Mouse (Mus musculus): ENCODE data around the gene Plk3. TPM values are rescaled to one million over a fixed set of nuclear protein-coding genes. Genes with fewer than 3 reads are reported as not detected.

Gene Plk3
- polyA plus RNA-seq, 1 experiment from 2014 or later: 48.9 TPM

GRCm38 (mm10) chr4:117115592-117115991 is 18.2 kb downstream of the Plk3 start:
- H3K27ac ChIP-seq (ENCODE audit: low read depth, low read length): no peak overlapping the region
- no peak overlapping the region for H3K9ac ChIP-seq (ENCODE audit: low read length)
- H3K9me3 ChIP-seq (ENCODE audit: control insufficient read depth, low read length): no peaks in the 10 kb centered on the region
- peaks cover 3% of the 10 kb centered on the region; the same call in 1 of the 2 replicates for H3K4me1 ChIP-seq (ENCODE audit: control insufficient read depth, insufficient read depth, low read length)
- H3K27me3 ChIP-seq (ENCODE audit: control insufficient read depth, insufficient read depth, low read length): no peaks in the 10 kb centered on the region
- no peak for DNase-seq (ENCODE audit: low spot score)
- ATAC-seq (ENCODE audit: insufficient read depth, low FRiP score, low TSS enrichment): no peak
- H3K36me3 ChIP-seq (ENCODE audit: control insufficient read depth, insufficient read depth, low read length): peaks cover 4% of the 10 kb centered on the region
- H3K4me3 ChIP-seq (ENCODE audit: low read depth, low read length): no peak overlapping the region
- WGBS: 84% methylated on average over 5 of the region's 5 CpGs
- H3K4me2 ChIP-seq (ENCODE audit: low read depth): no peak overlapping the region

GRCm38 (mm10) chr4:117113237-117113636 is 20.5 kb downstream of the Plk3 start:
- Histone ChIP-seq H3K9ac (ENCODE audit: low read length) (no peak overlapping the region), H3K4me3 (ENCODE audit: low read depth, low read length) (no peak overlapping the region), H3K9me3 (ENCODE audit: control insufficient read depth, low read length) (no peaks in the 10 kb centered on the region), H3K4me2 (ENCODE audit: low read depth) (no peak overlapping the region), H3K36me3 (ENCODE audit: control insufficient read depth, insufficient read depth, low read length) (peaks cover 6% of the 10 kb centered on the region), H3K27me3 (ENCODE audit: control insufficient read depth, insufficient read depth, low read length) (no peaks in the 10 kb centered on the region), H3K4me1 (ENCODE audit: control insufficient read depth, insufficient read depth, low read length) (no peaks in the 10 kb centered on the region), H3K27ac (ENCODE audit: low read depth, low read length) (no peak overlapping the region)
- ATAC-seq (ENCODE audit: insufficient read depth, low FRiP score, low TSS enrichment) (no peak), DNase-seq (ENCODE audit: low spot score) (no peak)
- 88% methylated on average over 1 of the region's 1 CpGs for WGBS

- Histone ChIP-seq H3K4me1 (ENCODE audit: control insufficient read depth, insufficient read depth, low read length) (no peaks in the 10 kb centered on the region), H3K9me3 (ENCODE audit: control insufficient read depth, low read length) (no peaks in the 10 kb centered on the region), H3K9ac (ENCODE audit: low read length) (no peak overlapping the region), H3K27ac (ENCODE audit: low read depth, low read length) (no peak overlapping the region), H3K36me3 (ENCODE audit: control insufficient read depth, insufficient read depth, low read length) (peaks cover 8% of the 10 kb centered on the region), H3K27me3 (ENCODE audit: control insufficient read depth, insufficient read depth, low read length) (no peaks in the 10 kb centered on the region), H3K4me3 (ENCODE audit: low read depth, low read length) (no peak overlapping the region), H3K4me2 (ENCODE audit: low read depth) (no peak overlapping the region)
- 91% methylated on average over 11 of the region's 11 CpGs for WGBS
- ATAC-seq (ENCODE audit: insufficient read depth, low FRiP score, low TSS enrichment): no peak
- no peak for DNase-seq (ENCODE audit: low spot score)
Measured at GRCm38 (mm10) chr4:117110985-117111384, 22.8 kb downstream of the Plk3 start.

GRCm38 (mm10) chr4:117110249-117110648 is 23.5 kb downstream of the Plk3 start:
- no peaks in the 10 kb centered on the region for H3K27me3 ChIP-seq (ENCODE audit: control insufficient read depth, insufficient read depth, low read length)
- peaks cover 9% of the 10 kb centered on the region for H3K36me3 ChIP-seq (ENCODE audit: control insufficient read depth, insufficient read depth, low read length)
- 93% methylated on average over 13 of the region's 13 CpGs for WGBS
- no peaks in the 10 kb centered on the region for H3K9me3 ChIP-seq (ENCODE audit: control insufficient read depth, low read length)
- ATAC-seq (ENCODE audit: insufficient read depth, low FRiP score, low TSS enrichment) (no peak), DNase-seq (ENCODE audit: low spot score) (no peak)
- H3K4me3 ChIP-seq (ENCODE audit: low read depth, low read length): no peak overlapping the region
- no peak overlapping the region for H3K27ac ChIP-seq (ENCODE audit: low read depth, low read length)
- no peak overlapping the region; the same call in 1 of the 2 replicates for H3K9ac ChIP-seq (ENCODE audit: low read length)
- no peak overlapping the region for H3K4me2 ChIP-seq (ENCODE audit: low read depth)
- H3K4me1 ChIP-seq (ENCODE audit: control insufficient read depth, insufficient read depth, low read length): no peaks in the 10 kb centered on the region

- H3K4me1 ChIP-seq (ENCODE audit: control insufficient read depth, insufficient read depth, low read length): no peaks in the 10 kb centered on the region
- H3K9ac ChIP-seq (ENCODE audit: low read length): no peak overlapping the region
- no peaks in the 10 kb centered on the region for H3K27me3 ChIP-seq (ENCODE audit: control insufficient read depth, insufficient read depth, low read length)
- peaks cover 7% of the 10 kb centered on the region for H3K36me3 ChIP-seq (ENCODE audit: control insufficient read depth, insufficient read depth, low read length)
- DNase-seq (ENCODE audit: low spot score) (no peak), ATAC-seq (ENCODE audit: insufficient read depth, low FRiP score, low TSS enrichment) (no peak)
- H3K27ac ChIP-seq (ENCODE audit: low read depth, low read length): no peak overlapping the region
- no peak overlapping the region for H3K4me3 ChIP-seq (ENCODE audit: low read depth, low read length)
- H3K4me2 ChIP-seq (ENCODE audit: low read depth): no peak overlapping the region
- 95% methylated on average over 25 of the region's 25 CpGs for WGBS
- H3K9me3 ChIP-seq (ENCODE audit: control insufficient read depth, low read length): no peaks in the 10 kb centered on the region
Measured at GRCm38 (mm10) chr4:117109330-117109729, 24.4 kb downstream of the Plk3 start.

- Histone ChIP-seq H3K36me3 (ENCODE audit: control insufficient read depth, insufficient read depth, low read length) (peaks cover 6% of the 10 kb centered on the region; the same call in 1 of the 2 replicates), H3K9ac (ENCODE audit: low read length) (no peak overlapping the region), H3K27me3 (ENCODE audit: control insufficient read depth, insufficient read depth, low read length) (no peaks in the 10 kb centered on the region), H3K9me3 (ENCODE audit: control insufficient read depth, low read length) (no peaks in the 10 kb centered on the region), H3K4me2 (ENCODE audit: low read depth) (no peak overlapping the region), H3K4me3 (ENCODE audit: low read depth, low read length) (no peak overlapping the region), H3K4me1 (ENCODE audit: control insufficient read depth, insufficient read depth, low read length) (no peaks in the 10 kb centered on the region), H3K27ac (ENCODE audit: low read depth, low read length) (no peak overlapping the region)
- no peak for DNase-seq (ENCODE audit: low spot score)
- ATAC-seq (ENCODE audit: insufficient read depth, low FRiP score, low TSS enrichment): no peak
- 96% methylated on average over 6 of the region's 6 CpGs for WGBS
Measured at GRCm38 (mm10) chr4:117108524-117108849, 25.3 kb downstream of the Plk3 start.

- ATAC-seq (ENCODE audit: insufficient read depth, low FRiP score, low TSS enrichment) (no peak), DNase-seq (ENCODE audit: low spot score) (no peak)
- peaks cover 6% of the 10 kb centered on the region; the same call in 1 of the 2 replicates for H3K36me3 ChIP-seq (ENCODE audit: control insufficient read depth, insufficient read depth, low read length)
Measured at GRCm38 (mm10) chr4:117107813-117108523, 25.8 kb downstream of the Plk3 start.

GRCm38 (mm10) chr4:117105127-117105526 is 28.6 kb downstream of the Plk3 start:
- DNase-seq (ENCODE audit: low spot score) (no peak), ATAC-seq (ENCODE audit: insufficient read depth, low FRiP score, low TSS enrichment) (no peak)
- Histone ChIP-seq H3K36me3 (ENCODE audit: control insufficient read depth, insufficient read depth, low read length) (peaks cover 6% of the 10 kb centered on the region; the same call in 1 of the 2 replicates), H3K4me2 (ENCODE audit: low read depth) (no peak overlapping the region), H3K9me3 (ENCODE audit: control insufficient read depth, low read length) (no peaks in the 10 kb centered on the region), H3K27me3 (ENCODE audit: control insufficient read depth, insufficient read depth, low read length) (no peaks in the 10 kb centered on the region), H3K4me3 (ENCODE audit: low read depth, low read length) (no peak overlapping the region), H3K9ac (ENCODE audit: low read length) (no peak overlapping the region), H3K4me1 (ENCODE audit: control insufficient read depth, insufficient read depth, low read length) (no peaks in the 10 kb centered on the region), H3K27ac (ENCODE audit: low read depth, low read length) (no peak overlapping the region)
- 80% methylated on average over 10 of the region's 10 CpGs for WGBS

More at GRCm38 (mm10) chr4:117107813-117108523, 25.8 kb downstream of the Plk3 start:
- no peaks in the 10 kb centered on the region for H3K27me3 ChIP-seq (ENCODE audit: control insufficient read depth, insufficient read depth, low read length)
- H3K9ac ChIP-seq (ENCODE audit: low read length): no peak overlapping the region
- H3K27ac ChIP-seq (ENCODE audit: low read depth, low read length): no peak overlapping the region
- 90% methylated on average over 18 of the region's 18 CpGs for WGBS
- no peak overlapping the region for H3K4me3 ChIP-seq (ENCODE audit: low read depth, low read length)
- H3K4me1 ChIP-seq (ENCODE audit: control insufficient read depth, insufficient read depth, low read length): no peaks in the 10 kb centered on the region
- no peak overlapping the region for H3K4me2 ChIP-seq (ENCODE audit: low read depth)
- no peaks in the 10 kb centered on the region for H3K9me3 ChIP-seq (ENCODE audit: control insufficient read depth, low read length)

- Histone ChIP-seq H3K27ac (ENCODE audit: low read depth, low read length) (no peak overlapping the region), H3K9me3 (ENCODE audit: control insufficient read depth, low read length) (no peaks in the 10 kb centered on the region), H3K27me3 (ENCODE audit: control insufficient read depth, insufficient read depth, low read length) (no peaks in the 10 kb centered on the region), H3K36me3 (ENCODE audit: control insufficient read depth, insufficient read depth, low read length) (peaks cover 6% of the 10 kb centered on the region; the same call in 1 of the 2 replicates), H3K4me1 (ENCODE audit: control insufficient read depth, insufficient read depth, low read length) (no peaks in the 10 kb centered on the region), H3K4me3 (ENCODE audit: low read depth, low read length) (no peak overlapping the region), H3K4me2 (ENCODE audit: low read depth) (no peak overlapping the region), H3K9ac (ENCODE audit: low read length) (no peak overlapping the region)
- 84% methylated on average over 10 of the region's 10 CpGs for WGBS
- DNase-seq (ENCODE audit: low spot score): no peak
- ATAC-seq (ENCODE audit: insufficient read depth, low FRiP score, low TSS enrichment): no peak
Measured at GRCm38 (mm10) chr4:117104672-117105071, 29.1 kb downstream of the Plk3 start.

Data from neural tube, embryonic 11.5 days (tissue).